Mouse (Mus musculus): ENCODE measurements around the gene B3gnt2. TPM values are rescaled to one million over a fixed set of nuclear protein-coding genes. Genes with fewer than 3 reads are reported as not detected.

B3gnt2 gene
- polyA plus RNA-seq, 1 experiment: 9.7 TPM

DNA sequence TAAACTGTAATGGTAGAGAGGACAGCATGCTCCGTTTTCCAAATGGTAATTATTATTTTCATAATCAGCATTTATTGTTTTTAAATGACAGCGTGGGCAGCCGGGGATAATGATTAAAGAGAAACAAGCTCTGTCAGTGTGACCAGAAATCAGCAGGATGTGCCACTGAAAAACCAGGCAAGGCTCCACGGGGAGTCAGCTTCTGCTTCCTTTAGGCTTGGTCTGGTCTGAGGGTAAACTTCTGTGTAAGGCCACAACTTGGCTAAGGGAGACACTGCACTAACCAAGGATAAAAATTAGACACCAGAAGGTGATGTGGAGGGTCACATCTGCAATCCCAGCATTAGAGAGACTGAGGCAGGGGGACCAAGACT lies 11.5 kb upstream of the B3gnt2 start:
- whole genome bisulfite sequencing: 29% methylated on average over 4 of the region's 4 CpGs
- TF ChIP-seq POLR2A (IDR thresholded peaks at IDR 0.05; ENCODE audit: low read depth, low read length) (no peak), CTCF (IDR thresholded peaks at IDR 0.05; ENCODE audit: extremely low read depth, insufficient read length, insufficient replicate concordance, low read depth, low read length) (no peak)
- Histone ChIP-seq H3K4me3 (ENCODE audit: low read depth, low read length) (peak overlapping the region; percentile 10; the same call in 1 of the 2 replicates), H3K27me3 (ENCODE audit: control insufficient read depth, insufficient read depth, low read length) (no peaks in the 10 kb centered on the region), H3K4me1 (ENCODE audit: control insufficient read depth, insufficient read depth, insufficient read length, low read length) (peaks cover 5% of the 10 kb centered on the region; the same call in 1 of the 2 replicates), H3K27ac (ENCODE audit: insufficient read depth, low read depth, low read length) (peak overlapping the region; percentile 21; the same call in 1 of the 2 replicates), H3K36me3 (ENCODE audit: control insufficient read depth, insufficient read depth, low read length) (no peaks in the 10 kb centered on the region)

DNA sequence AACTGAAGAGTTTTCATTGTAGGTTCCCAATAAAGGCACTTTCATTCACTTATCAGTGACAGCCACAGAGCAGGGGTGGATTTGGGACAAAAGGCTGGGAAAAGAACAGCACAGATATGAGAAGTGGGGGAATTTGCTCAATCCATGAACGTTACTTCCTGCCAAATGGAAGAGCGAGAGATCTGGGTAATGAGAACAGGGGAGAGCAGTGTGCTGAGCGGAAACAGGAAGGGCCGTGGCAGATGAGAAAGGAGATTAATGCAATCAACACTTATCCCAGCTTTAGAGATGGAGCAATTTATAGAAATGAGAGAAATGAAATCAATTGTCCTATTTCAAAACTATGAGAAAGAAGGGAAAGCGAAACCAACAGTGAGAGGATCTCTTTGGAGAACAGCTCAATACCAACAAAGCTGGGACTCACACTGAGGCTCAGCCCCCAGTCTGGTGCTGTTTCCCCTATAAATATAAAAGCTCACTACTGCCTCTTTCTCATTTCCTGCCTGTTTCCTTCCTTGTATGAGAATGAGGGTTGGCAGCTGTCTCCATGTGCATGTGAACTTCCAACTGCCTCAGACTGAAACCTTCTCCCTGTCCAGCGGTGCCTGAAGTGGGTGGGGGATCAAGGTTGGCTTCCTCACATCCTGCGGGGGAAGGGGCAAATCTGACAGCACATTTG lies 11.0 kb upstream of the B3gnt2 start:
- no peaks in the 10 kb centered on the region for H3K27me3 ChIP-seq (ENCODE audit: control insufficient read depth, insufficient read depth, low read length)
- 47% methylated on average over 7 of the region's 7 CpGs for WGBS
- peak overlapping the region; percentile 21 for H3K27ac ChIP-seq (ENCODE audit: insufficient read depth, low read depth, low read length)
- no peaks in the 10 kb centered on the region for H3K36me3 ChIP-seq (ENCODE audit: control insufficient read depth, insufficient read depth, low read length)
- peaks cover 5% of the 10 kb centered on the region; the same call in 1 of the 2 replicates for H3K4me1 ChIP-seq (ENCODE audit: control insufficient read depth, insufficient read depth, insufficient read length, low read length)
- H3K4me3 ChIP-seq (ENCODE audit: low read depth, low read length): peak overlapping the region; percentile 10; the same call in 1 of the 2 replicates
- TF ChIP-seq CTCF (IDR thresholded peaks at IDR 0.05; ENCODE audit: extremely low read depth, insufficient read length, insufficient replicate concordance, low read depth, low read length) (no peak), POLR2A (IDR thresholded peaks at IDR 0.05; ENCODE audit: low read depth, low read length) (no peak)

DNA sequence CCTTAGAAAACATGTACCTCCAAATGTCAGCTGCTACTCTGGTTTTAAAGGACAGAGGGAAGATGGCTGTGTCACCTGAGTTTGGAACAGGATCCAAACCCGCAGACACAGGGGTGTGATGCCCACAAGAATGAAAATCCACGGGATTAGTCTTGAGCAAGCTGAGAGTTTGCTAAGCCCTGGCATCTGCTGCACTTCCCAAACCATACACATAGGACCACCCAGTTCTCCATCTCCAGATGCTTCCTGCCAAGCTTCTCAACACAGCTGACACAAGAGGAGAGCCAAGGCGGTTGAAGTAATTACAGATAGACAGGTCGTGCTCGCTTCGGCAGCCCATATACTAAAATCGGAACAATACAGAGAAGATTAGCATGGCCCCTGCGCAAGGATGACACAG lies 7.8 kb upstream of the B3gnt2 start:
- Histone ChIP-seq H3K4me3 (ENCODE audit: low read depth, low read length) (no peak overlapping the region), H3K36me3 (ENCODE audit: control insufficient read depth, insufficient read depth, low read length) (no peaks in the 10 kb centered on the region), H3K27me3 (ENCODE audit: control insufficient read depth, insufficient read depth, low read length) (no peaks in the 10 kb centered on the region), H3K27ac (ENCODE audit: insufficient read depth, low read depth, low read length) (no peak overlapping the region), H3K4me1 (ENCODE audit: control insufficient read depth, insufficient read depth, insufficient read length, low read length) (peaks cover 3% of the 10 kb centered on the region; the same call in 1 of the 2 replicates)
- WGBS: 86% methylated on average over 8 of the region's 8 CpGs
- no peak for TF ChIP-seq CTCF (IDR thresholded peaks at IDR 0.05; ENCODE audit: extremely low read depth, insufficient read length, insufficient replicate concordance, low read depth, low read length)
- TF ChIP-seq POLR2A (IDR thresholded peaks at IDR 0.05; ENCODE audit: low read depth, low read length): no peak

DNA sequence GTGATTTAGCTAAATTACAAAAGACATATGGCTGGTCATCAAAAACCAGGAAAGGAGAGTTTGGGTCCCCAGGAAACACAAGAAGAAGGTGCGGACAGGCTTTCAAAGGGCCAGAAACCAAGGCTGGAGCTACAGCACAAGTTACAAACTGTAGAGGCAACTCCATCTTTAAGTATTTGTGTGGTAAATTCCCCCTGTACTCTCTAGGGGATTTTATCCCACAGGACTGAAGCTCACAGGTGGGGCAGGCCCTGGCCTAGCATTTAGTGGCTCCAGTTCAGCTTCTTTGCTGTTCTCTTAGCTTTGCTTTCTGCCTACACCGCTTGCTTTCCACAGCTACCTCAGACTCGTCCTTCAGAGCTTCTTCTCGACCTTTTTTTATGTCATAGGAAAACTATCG lies 6.9 kb upstream of the B3gnt2 start:
- H3K4me1 ChIP-seq (ENCODE audit: control insufficient read depth, insufficient read depth, insufficient read length, low read length): peaks cover 3% of the 10 kb centered on the region; the same call in 1 of the 2 replicates
- H3K4me3 ChIP-seq (ENCODE audit: low read depth, low read length): no peak overlapping the region
- no peaks in the 10 kb centered on the region for H3K27me3 ChIP-seq (ENCODE audit: control insufficient read depth, insufficient read depth, low read length)
- no peak for TF ChIP-seq POLR2A (IDR thresholded peaks at IDR 0.05; ENCODE audit: low read depth, low read length)
- no peak for TF ChIP-seq CTCF (IDR thresholded peaks at IDR 0.05; ENCODE audit: extremely low read depth, insufficient read length, insufficient replicate concordance, low read depth, low read length)
- H3K27ac ChIP-seq (ENCODE audit: insufficient read depth, low read depth, low read length): no peak overlapping the region
- H3K36me3 ChIP-seq (ENCODE audit: control insufficient read depth, insufficient read depth, low read length): no peaks in the 10 kb centered on the region
- WGBS: 87% methylated on average over 5 of the region's 5 CpGs

DNA sequence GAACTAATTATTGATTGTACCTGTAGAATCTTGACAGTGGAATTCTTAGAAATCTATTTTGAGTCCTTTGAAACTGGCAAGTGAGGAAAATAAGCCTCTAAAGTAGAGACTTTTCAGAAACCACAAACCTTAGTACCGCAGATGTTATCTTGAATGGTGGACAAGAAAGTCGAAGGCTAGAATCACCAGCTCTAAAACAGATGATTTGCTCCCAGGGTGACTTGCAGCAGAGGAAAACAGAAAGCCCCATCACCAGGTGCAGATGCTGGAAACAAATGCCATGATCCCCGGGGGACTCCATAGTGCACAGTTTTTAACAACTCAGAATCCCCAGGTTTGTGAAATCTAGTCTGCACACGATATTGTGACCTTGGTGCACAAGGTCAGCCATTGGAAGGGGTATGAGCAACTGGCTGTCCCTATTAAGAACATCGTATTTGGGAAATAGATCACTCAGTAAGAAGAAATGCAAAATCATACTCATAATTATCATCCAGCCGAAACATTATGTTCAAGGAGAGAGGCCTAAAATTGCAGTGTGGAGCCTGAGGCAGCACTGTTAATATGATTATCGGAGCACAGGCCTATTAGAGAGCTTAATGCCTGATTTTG lies 5.0 kb upstream of the B3gnt2 start:
- Histone ChIP-seq H3K27ac (ENCODE audit: insufficient read depth, low read depth, low read length) (no peak overlapping the region), H3K4me3 (ENCODE audit: low read depth, low read length) (no peak overlapping the region), H3K27me3 (ENCODE audit: control insufficient read depth, insufficient read depth, low read length) (no peaks in the 10 kb centered on the region), H3K4me1 (ENCODE audit: control insufficient read depth, insufficient read depth, insufficient read length, low read length) (peaks cover 1% of the 10 kb centered on the region; the same call in 1 of the 2 replicates), H3K36me3 (ENCODE audit: control insufficient read depth, insufficient read depth, low read length) (no peaks in the 10 kb centered on the region)
- 88% methylated on average over 7 of the region's 7 CpGs for WGBS
- no peak for TF ChIP-seq CTCF (IDR thresholded peaks at IDR 0.05; ENCODE audit: extremely low read depth, insufficient read length, insufficient replicate concordance, low read depth, low read length)
- no peak for TF ChIP-seq POLR2A (IDR thresholded peaks at IDR 0.05; ENCODE audit: low read depth, low read length)

DNA sequence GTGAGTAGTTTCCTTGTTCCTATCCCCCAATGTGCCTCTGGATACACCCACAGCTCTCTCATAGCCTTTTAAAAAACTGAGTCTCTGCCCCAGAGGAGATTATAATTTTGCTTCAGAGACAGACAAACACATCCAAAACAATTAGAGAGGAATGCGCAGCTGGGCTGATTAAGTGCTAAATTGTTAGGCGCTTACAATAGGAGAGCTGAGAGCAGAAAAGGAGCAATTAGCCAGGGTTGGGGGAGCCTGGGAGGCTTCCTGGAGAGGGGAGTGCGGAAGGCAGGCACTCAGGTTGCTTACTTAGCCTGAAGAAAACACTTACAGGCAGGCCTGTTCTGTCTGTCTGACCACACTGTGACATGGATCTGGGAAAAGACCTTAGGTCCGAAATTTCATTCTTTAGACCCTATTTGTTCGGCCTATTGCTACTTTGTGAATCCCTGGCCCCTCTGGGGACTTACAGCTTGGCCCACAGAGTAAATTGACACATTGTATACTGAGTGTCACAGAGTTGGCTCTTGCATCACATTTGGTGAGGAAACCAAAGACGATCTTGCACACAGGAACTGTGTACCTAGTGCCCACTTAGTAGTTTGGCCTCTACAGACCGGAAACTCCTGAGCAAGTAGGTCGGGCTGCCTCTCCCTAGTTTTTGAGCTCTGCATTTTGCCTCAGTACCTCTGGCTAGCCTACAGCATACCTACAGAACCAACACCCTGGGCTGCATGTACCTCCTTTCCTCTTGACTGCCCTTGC lies 3.7 kb upstream of the B3gnt2 start:
- Histone ChIP-seq H3K27me3 (ENCODE audit: control insufficient read depth, insufficient read depth, low read length) (no peaks in the 10 kb centered on the region), H3K4me3 (ENCODE audit: low read depth, low read length) (no peak overlapping the region), H3K36me3 (ENCODE audit: control insufficient read depth, insufficient read depth, low read length) (no peaks in the 10 kb centered on the region), H3K4me1 (ENCODE audit: control insufficient read depth, insufficient read depth, insufficient read length, low read length) (peaks cover 2% of the 10 kb centered on the region), H3K27ac (ENCODE audit: insufficient read depth, low read depth, low read length) (no peak overlapping the region)
- TF ChIP-seq POLR2A (IDR thresholded peaks at IDR 0.05; ENCODE audit: low read depth, low read length): no peak
- TF ChIP-seq CTCF (IDR thresholded peaks at IDR 0.05; ENCODE audit: extremely low read depth, insufficient read length, insufficient replicate concordance, low read depth, low read length): no peak
- 91% methylated on average over 8 of the region's 8 CpGs for WGBS

DNA sequence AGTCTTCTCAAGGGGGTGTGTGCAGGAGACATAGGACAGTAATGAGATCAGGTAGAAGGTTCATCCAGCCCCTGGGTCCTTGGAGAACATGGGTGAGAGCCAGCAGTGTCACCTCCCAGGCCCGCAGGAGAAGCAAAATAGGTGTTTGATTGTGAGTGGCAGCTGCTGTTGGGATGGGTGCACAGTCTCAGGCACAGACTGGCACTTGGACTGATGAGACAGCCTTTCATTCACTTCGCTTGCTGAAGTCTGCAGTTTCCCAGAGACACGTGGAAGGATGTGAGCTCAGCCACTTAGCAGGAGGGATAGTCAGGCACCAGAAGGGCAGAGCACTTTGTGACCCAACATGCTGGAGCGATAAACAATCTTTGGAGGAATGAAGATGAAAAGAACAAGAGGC lies 2.8 kb upstream of the B3gnt2 start:
- WGBS: 83% methylated on average over 4 of the region's 4 CpGs
- TF ChIP-seq POLR2A (IDR thresholded peaks at IDR 0.05; ENCODE audit: low read depth, low read length): no peak
- no peak for TF ChIP-seq CTCF (IDR thresholded peaks at IDR 0.05; ENCODE audit: extremely low read depth, insufficient read length, insufficient replicate concordance, low read depth, low read length)
- H3K4me3 ChIP-seq (ENCODE audit: low read depth, low read length): no peak overlapping the region

More for the DNA sequence above, 2.8 kb upstream of the B3gnt2 start:
- no peak overlapping the region for H3K27ac ChIP-seq (ENCODE audit: insufficient read depth, low read depth, low read length)
- H3K4me1 ChIP-seq (ENCODE audit: control insufficient read depth, insufficient read depth, insufficient read length, low read length): peaks cover 2% of the 10 kb centered on the region
- no peaks in the 10 kb centered on the region for H3K36me3 ChIP-seq (ENCODE audit: control insufficient read depth, insufficient read depth, low read length)
- H3K27me3 ChIP-seq (ENCODE audit: control insufficient read depth, insufficient read depth, low read length): no peaks in the 10 kb centered on the region

Data from small intestine, adult 2 months (tissue).